Mouse (Mus musculus): ENCODE data around the gene Qrich1. TPM values are rescaled to one million over a fixed set of nuclear protein-coding genes. Genes with fewer than 3 reads are reported as not detected.
A peak's percentile ranks its signal among the peaks of the same experiment; 100 is the strongest.
"Not testable (repeated sequence)": the region's sequence is repeated elsewhere in the genome, so short reads cannot be mapped to it uniquely, and the experiment has no call there.

Qrich1 gene
- polyA plus RNA-seq, 1 experiment from 2014 or later = 170 TPM

DNA sequence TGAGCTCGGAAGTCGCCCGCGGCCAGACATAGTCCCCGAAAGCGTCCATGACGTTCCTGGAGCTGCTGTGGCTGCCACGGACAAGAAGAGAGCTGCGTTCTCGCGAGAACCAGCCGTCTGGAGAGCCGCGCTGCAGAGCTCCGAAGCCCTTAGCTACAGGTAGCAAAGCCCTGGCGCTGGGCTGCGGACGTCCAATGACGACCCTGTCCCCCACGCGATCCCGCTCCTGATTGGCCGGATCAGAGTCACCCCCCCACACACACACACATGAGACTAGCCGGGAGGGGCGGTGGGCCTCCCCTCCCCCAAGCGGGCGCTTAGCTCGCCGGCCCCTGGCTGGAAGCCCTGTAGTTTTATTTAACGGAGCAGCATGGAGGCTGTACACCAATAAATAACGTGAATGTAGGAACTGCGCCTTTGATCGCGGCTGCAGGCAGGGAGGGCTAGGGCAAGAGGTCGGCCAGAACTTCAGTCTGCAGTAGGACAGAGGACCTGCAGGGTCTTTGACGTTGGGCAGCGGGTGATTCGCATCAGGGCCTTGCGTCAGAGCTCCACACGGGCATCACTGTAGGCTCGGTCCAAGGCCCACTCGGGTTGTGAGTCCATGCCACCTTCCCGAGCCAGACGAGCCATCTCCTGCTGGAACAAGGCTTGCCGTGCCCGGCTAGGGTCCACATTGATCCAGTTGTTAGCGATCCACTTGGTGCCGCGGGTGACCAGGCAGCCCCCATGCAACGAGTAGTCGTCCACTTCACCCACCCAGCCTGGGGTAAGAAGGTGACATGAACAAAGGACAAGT lies 62.1 kb downstream of the Qrich1 start, which contains the start of gene Wdr6:
TSS of gene Wdr6 (minus strand) at position 195 of the 799 bp plus-strand sequence.
- 5% methylated on average over 51 of the region's 51 CpGs for WGBS
- peak; percentile 98 for ATAC-seq (ENCODE audit: low FRiP score)
- Histone ChIP-seq H3K36me3 (replicated peaks) (peaks cover 41% of the 10 kb centered on the region), H3K9ac (peak within 1 kb of the TSS; percentile 97), H3K4me2 (peak within 1 kb of the TSS; percentile 90), H3K9me3 (no peaks in the 10 kb centered on the region), H3K27me3 (no peaks in the 10 kb centered on the region), H3K4me1 (peaks cover 57% of the 10 kb centered on the region), H3K4me3 (replicated peaks) (peak within 1 kb of the TSS; percentile 78), H3K27ac (peak within 1 kb of the TSS; percentile 97)

- Histone ChIP-seq H3K9ac (peak overlapping the region; percentile 97), H3K4me1 (peaks cover 51% of the 10 kb centered on the region), H3K4me3 (replicated peaks) (peak overlapping the region; percentile 78), H3K27ac (peak overlapping the region; percentile 97), H3K36me3 (replicated peaks) (peaks cover 36% of the 10 kb centered on the region), H3K4me2 (peak overlapping the region; percentile 90), H3K9me3 (no peaks in the 10 kb centered on the region), H3K27me3 (no peaks in the 10 kb centered on the region)
- ATAC-seq (ENCODE audit: low FRiP score) = no peak; the same call in 1 of the 2 replicates
- WGBS = 79% methylated on average over 5 of the region's 5 CpGs
Observed at GRCm38 (mm10) chr9:108579344-108579690, 62.7 kb downstream of the Qrich1 start.

GRCm38 (mm10) chr9:108587571-108588180 lies 71.1 kb downstream of the Qrich1 start:
- H3K4me1 ChIP-seq = peaks cover 40% of the 10 kb centered on the region
- ATAC-seq (ENCODE audit: low FRiP score) = peak; percentile 98
- peak overlapping the region; percentile 22 for H3K4me3 ChIP-seq (replicated peaks)
- peak overlapping the region; percentile 99 for H3K27ac ChIP-seq
- no peaks in the 10 kb centered on the region; the same call in none of the 2 replicates for H3K36me3 ChIP-seq (replicated peaks)
- H3K27me3 ChIP-seq = no peaks in the 10 kb centered on the region
- under 1% methylated on average over 14 of the region's 14 CpGs for WGBS
- H3K4me2 ChIP-seq = peak overlapping the region; percentile 59
- H3K9ac ChIP-seq = peak overlapping the region; percentile 59
- H3K9me3 ChIP-seq = no peaks in the 10 kb centered on the region

DNA sequence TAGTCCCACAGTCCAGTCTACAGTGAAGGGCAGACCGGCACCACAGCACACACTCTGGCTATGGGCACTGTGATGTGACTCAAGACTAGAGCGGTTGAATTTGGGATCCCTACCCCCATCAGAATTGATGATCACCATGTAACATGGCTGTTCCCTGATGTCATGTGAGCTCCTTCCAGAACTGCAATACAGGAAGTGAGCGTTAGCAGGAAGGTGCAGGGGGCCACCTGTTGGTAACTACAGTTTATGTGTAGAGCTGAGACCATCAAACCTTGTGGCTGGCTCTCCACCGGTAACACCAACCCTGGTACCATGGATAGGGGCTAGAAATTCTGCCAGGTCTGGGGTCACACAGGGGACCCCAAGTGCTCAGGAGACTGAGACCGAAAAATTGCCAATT lies 72.6 kb downstream of the Qrich1 start:
- Histone ChIP-seq H3K4me3 (replicated peaks) (no peak overlapping the region), H3K27me3 (no peaks in the 10 kb centered on the region), H3K9me3 (no peaks in the 10 kb centered on the region), H3K27ac (peak overlapping the region; percentile 99), H3K4me1 (peaks cover 40% of the 10 kb centered on the region), H3K9ac (no peak overlapping the region), H3K4me2 (no peak overlapping the region), H3K36me3 (replicated peaks) (no peaks in the 10 kb centered on the region; the same call in 1 of the 2 replicates)
- ATAC-seq (ENCODE audit: low FRiP score) = no peak
- WGBS = 78% methylated on average over 5 of the region's 5 CpGs

GRCm38 (mm10) chr9:108591462-108591861 lies 74.9 kb downstream of the Qrich1 start:
- Histone ChIP-seq H3K27ac (no peak overlapping the region), H3K27me3 (no peaks in the 10 kb centered on the region), H3K4me1 (peaks cover 41% of the 10 kb centered on the region), H3K9me3 (no peaks in the 10 kb centered on the region), H3K9ac (no peak overlapping the region), H3K36me3 (replicated peaks) (no peaks in the 10 kb centered on the region; the same call in 1 of the 2 replicates), H3K4me2 (no peak overlapping the region), H3K4me3 (replicated peaks) (no peak overlapping the region)
- WGBS = 87% methylated on average over 4 of the region's 4 CpGs
- no peak for ATAC-seq (ENCODE audit: low FRiP score)

GRCm38 (mm10) chr9:108594354-108594753 lies 77.7 kb downstream of the Qrich1 start:
- no peak overlapping the region for H3K4me3 ChIP-seq (replicated peaks)
- no peaks in the 10 kb centered on the region; the same call in 1 of the 2 replicates for H3K36me3 ChIP-seq (replicated peaks)
- no peaks in the 10 kb centered on the region for H3K9me3 ChIP-seq
- H3K27me3 ChIP-seq = no peaks in the 10 kb centered on the region
- no peak overlapping the region for H3K9ac ChIP-seq
- ATAC-seq (ENCODE audit: low FRiP score) = no peak
- H3K4me1 ChIP-seq = peaks cover 26% of the 10 kb centered on the region
- no peak overlapping the region for H3K27ac ChIP-seq
- 87% methylated on average over 3 of the region's 3 CpGs for WGBS
- no peak overlapping the region for H3K4me2 ChIP-seq

DNA sequence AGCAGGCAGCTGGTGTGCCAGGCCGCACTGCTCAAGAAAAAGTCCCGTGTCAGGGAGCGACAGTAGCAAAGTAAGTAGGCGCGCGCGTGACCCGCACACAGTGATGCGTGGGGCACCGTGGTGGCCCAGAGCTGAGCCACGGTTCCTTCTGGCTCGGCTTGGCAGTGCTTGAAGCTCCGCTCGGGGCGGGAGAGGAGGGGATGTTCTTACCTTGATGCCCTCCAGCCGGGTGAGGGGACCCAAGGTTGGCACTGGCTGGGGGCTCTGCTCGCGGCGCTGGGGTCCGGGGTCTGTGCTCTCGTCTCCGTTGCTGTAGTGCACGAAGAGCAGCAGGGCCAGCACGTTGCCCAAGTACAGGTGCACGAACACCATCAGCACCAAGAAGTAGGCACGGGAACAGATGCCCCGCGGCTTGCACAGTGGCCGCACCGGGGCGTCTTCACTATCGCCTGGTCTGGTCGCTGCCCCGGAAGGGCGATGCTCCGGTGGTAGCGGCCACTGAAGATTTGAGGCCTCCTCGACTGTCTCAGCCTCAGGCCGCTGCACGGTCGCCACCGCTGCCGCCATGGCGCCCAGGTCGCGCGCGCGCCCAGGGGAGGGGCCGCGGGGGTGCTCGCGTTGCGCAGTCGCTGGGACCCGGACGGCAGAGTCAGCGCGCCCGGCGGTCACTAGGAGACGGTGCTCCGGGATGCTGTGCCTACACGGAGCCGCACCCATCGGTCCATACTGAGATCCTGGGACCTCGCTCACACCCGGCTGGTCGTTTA lies 80.6 kb downstream of the Qrich1 start, which contains the start of gene P4htm:
TSS of gene P4htm (minus strand) at position 670 of the 767 bp plus-strand sequence.
- Histone ChIP-seq H3K4me1 (peaks cover 20% of the 10 kb centered on the region), H3K4me2 (peak within 1 kb of the TSS; percentile 92), H3K4me3 (replicated peaks) (peak within 1 kb of the TSS; percentile 76), H3K27ac (peak within 1 kb of the TSS; percentile 70), H3K27me3 (no peaks in the 10 kb centered on the region), H3K9me3 (no peaks in the 10 kb centered on the region), H3K36me3 (replicated peaks) (no peaks in the 10 kb centered on the region; the same call in 1 of the 2 replicates), H3K9ac (peak within 1 kb of the TSS; percentile 69)
- peak; percentile 85 for ATAC-seq (ENCODE audit: low FRiP score)
- WGBS = under 1% methylated on average over 69 of the region's 69 CpGs

- no peak for ATAC-seq (ENCODE audit: low FRiP score)
- WGBS = 85% methylated on average over 4 of the region's 4 CpGs
- no peak overlapping the region for H3K9ac ChIP-seq
Observed at GRCm38 (mm10) chr9:108599021-108599566, 82.5 kb downstream of the Qrich1 start.

GRCm38 (mm10) chr9:108600011-108600410 lies 83.4 kb downstream of the Qrich1 start:
- H3K27me3 ChIP-seq = no peaks in the 10 kb centered on the region
- 69% methylated on average over 2 of the region's 2 CpGs for WGBS
- no peak overlapping the region for H3K4me3 ChIP-seq (replicated peaks)
- H3K9ac ChIP-seq = no peak overlapping the region
- peaks cover 21% of the 10 kb centered on the region for H3K36me3 ChIP-seq (replicated peaks)
- ATAC-seq (ENCODE audit: low FRiP score) = no peak
- H3K4me2 ChIP-seq = no peak overlapping the region
- H3K9me3 ChIP-seq = no peaks in the 10 kb centered on the region
- H3K27ac ChIP-seq = no peak overlapping the region
- peaks cover 20% of the 10 kb centered on the region for H3K4me1 ChIP-seq

More at GRCm38 (mm10) chr9:108599021-108599566, 82.5 kb downstream of the Qrich1 start:
- H3K4me2 ChIP-seq = no peak overlapping the region
- peaks cover 13% of the 10 kb centered on the region for H3K36me3 ChIP-seq (replicated peaks)
- H3K27ac ChIP-seq = no peak overlapping the region
- no peaks in the 10 kb centered on the region for H3K27me3 ChIP-seq
- H3K4me3 ChIP-seq (replicated peaks) = no peak overlapping the region
- peaks cover 20% of the 10 kb centered on the region for H3K4me1 ChIP-seq
- no peaks in the 10 kb centered on the region for H3K9me3 ChIP-seq

GRCm38 (mm10) chr9:108601986-108602385 lies 85.4 kb downstream of the Qrich1 start:
- Histone ChIP-seq H3K4me1 (peaks cover 9% of the 10 kb centered on the region), H3K4me3 (replicated peaks) (no peak overlapping the region), H3K4me2 (no peak overlapping the region), H3K27me3 (no peaks in the 10 kb centered on the region), H3K27ac (no peak overlapping the region), H3K9ac (no peak overlapping the region), H3K9me3 (no peaks in the 10 kb centered on the region), H3K36me3 (replicated peaks) (peaks cover 38% of the 10 kb centered on the region)
- ATAC-seq (ENCODE audit: low FRiP score) = no peak
- WGBS = 88% methylated on average over 4 of the region's 4 CpGs

DNA sequence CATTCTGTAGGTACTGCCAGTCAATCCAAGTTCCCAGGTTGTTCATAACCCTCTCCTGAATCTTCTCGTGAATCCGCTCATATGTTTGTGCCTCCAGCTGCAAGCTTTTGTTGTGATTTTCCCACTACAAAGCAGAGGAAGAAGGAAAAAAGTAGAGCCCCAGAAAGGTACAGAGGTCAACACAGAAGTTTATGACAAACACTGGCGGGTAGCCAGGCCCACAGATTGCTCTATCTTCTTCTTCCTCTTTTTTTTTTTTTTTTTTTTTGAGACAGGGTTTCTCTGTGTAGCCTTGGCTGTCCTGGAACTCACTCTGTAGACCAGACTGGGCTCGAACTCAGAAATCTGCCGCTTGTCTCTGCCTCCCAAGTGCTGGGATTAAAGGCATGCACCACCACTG lies 91.3 kb downstream of the Qrich1 start:
- not testable (repeated sequence) for H3K4me1 ChIP-seq; H3K27me3 ChIP-seq; H3K9ac ChIP-seq; H3K27ac ChIP-seq; H3K4me2 ChIP-seq; ATAC-seq (ENCODE audit: low FRiP score); H3K4me3 ChIP-seq (replicated peaks); H3K9me3 ChIP-seq
- WGBS = 94% methylated on average over 5 of the region's 5 CpGs
- H3K36me3 ChIP-seq (replicated peaks) = peaks cover 93% of the 10 kb centered on the region

GRCm38 (mm10) chr9:108608889-108609288 lies 92.3 kb downstream of the Qrich1 start:
- Histone ChIP-seq H3K27me3 (no peaks in the 10 kb centered on the region), H3K4me2 (no peak overlapping the region), H3K36me3 (replicated peaks) (peaks cover 91% of the 10 kb centered on the region), H3K9me3 (no peaks in the 10 kb centered on the region), H3K4me3 (replicated peaks) (no peak overlapping the region), H3K4me1 (no peaks in the 10 kb centered on the region), H3K9ac (no peak overlapping the region), H3K27ac (no peak overlapping the region)
- WGBS = 91% methylated on average over 4 of the region's 4 CpGs
- no peak for ATAC-seq (ENCODE audit: low FRiP score)
